Mouse (Mus musculus) forebrain, embryonic 16.5 days (tissue): Measurements from ENCODE around the gene Fam214a. TPM values are rescaled to one million over a fixed set of nuclear protein-coding genes. Genes with fewer than 3 reads are reported as not detected.
A peak's percentile ranks its signal among the peaks of the same experiment; 100 is the strongest.

Source experiments
- ATAC-seq: fragments of 200-750 bp; cut with Nextera tagmentation; 2 replicates; pipeline ENCODE4 v1.8.0; 2017; ENCODE audit warnings: mild to moderate bottlenecking, moderate library complexity
- H3K27ac ChIP-seq: fragments of 300-500 bp; sonication (generic); 2 replicates; pipeline ENCODE4 v1.5.1; 2014; ENCODE audit warnings: low read length, control low read depth
- H3K27me3 ChIP-seq: fragments of 300-500 bp; sonication (generic); replicated peaks from 2 replicates; pipeline ENCODE4 v1.6.1; 2014; ENCODE audit warnings: low read length; ENCODE audit not compliant: control insufficient read depth, insufficient read depth
- H3K36me3 ChIP-seq: fragments of 300-500 bp; sonication (generic); 2 replicates; pipeline ENCODE4 v1.6.1; 2014; ENCODE audit not compliant: control insufficient read depth, insufficient read depth
- H3K4me1 ChIP-seq: fragments of 300-500 bp; sonication (generic); replicated peaks from 2 replicates; pipeline ENCODE4 v1.6.1; 2014; ENCODE audit warnings: low read length; ENCODE audit not compliant: control insufficient read depth, insufficient read depth
- H3K4me2 ChIP-seq: fragments of 300-500 bp; sonication (generic); 2 replicates; pipeline ENCODE4 v1.6.1; 2014; ENCODE audit warnings: mild to moderate bottlenecking, low read length, control low read depth
- H3K4me3 ChIP-seq: fragments of 300-500 bp; sonication (generic); replicated peaks from 2 replicates; pipeline ENCODE4 v1.5.1; 2014; ENCODE audit warnings: mild to moderate bottlenecking, low read length, control low read depth
- H3K9ac ChIP-seq: fragments of 300-500 bp; sonication (generic); replicated peaks from 2 replicates; pipeline ENCODE4 v1.6.1; 2014; ENCODE audit warnings: low read depth, low read length, control low read depth
- H3K9me3 ChIP-seq: fragments of 300-500 bp; sonication (generic); 2 replicates; pipeline ENCODE4 v1.6.1; 2016; ENCODE audit warnings: low read length; ENCODE audit not compliant: control insufficient read depth
- WGBS: fragments of 180-500 bp; shearing (Covaris S2); extraction: QIAGEN DNeasy Blood & Tissue Kit; methylation state at CpG from one replicate; pipeline ENCODE4 v1.1.7; 2014; 5-methylcytosine and 5-hydroxymethylcytosine counted together
- polyA plus RNA-seq: library from polyadenylated mRNA; unstranded; fragments of >200 nt; fragmentation: Nextera tagmentation; extraction: Ambion mirVana; gene quantifications from 2 replicates; pipeline ENCODE4 v1.2.1, GENCODE M21; 2015

Fam214a gene
- polyA plus RNA-seq, 1 experiment from 2014 or later: 30.1 TPM

DNA sequence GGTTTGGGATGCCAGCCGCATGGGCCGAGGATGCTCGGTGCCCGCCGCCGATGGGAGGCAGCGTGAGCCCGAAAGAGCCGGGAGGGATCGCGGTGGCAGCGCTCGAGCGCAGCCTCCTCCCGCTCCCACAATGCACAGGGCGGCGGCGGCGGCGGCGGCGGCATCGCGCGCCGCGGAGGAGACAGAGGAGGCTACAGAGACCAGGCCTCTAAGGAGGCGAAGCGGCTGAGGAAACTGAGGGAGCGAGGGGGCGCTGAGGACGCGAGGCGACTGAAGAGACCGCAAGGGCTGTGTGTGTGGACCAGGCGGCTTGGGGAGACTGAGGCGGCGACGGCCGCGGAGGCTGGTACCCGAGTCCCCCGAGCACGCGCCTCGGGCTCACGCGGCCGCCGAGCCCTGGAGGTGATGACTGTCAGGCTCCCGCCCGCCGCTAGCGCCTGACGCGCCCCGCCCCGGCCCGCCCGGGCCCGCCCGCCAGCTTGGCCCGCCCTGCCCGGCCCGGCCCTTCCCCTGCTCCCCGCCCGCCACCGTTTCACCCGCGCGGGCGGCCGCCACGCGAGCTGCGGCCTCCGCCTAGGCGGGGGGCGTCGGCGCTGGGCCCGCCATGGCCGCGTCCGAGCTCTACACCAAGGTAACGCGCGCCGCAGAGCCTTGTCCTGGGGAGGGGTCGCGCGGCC is 118.5 kb downstream of the Fam214a start:
- under 1% methylated on average over 49 of the region's 92 CpGs for WGBS
- Histone ChIP-seq H3K4me3 (peak overlapping the region; percentile 70), H3K4me2 (peak overlapping the region; percentile 77), H3K27ac (peak overlapping the region; percentile 98), H3K9ac (peak overlapping the region; percentile 95), H3K9me3 (no peaks in the 10 kb centered on the region), H3K36me3 (no peaks in the 10 kb centered on the region), H3K27me3 (no peaks in the 10 kb centered on the region), H3K4me1 (peaks cover 18% of the 10 kb centered on the region)
- peak; percentile 96 for ATAC-seq

DNA sequence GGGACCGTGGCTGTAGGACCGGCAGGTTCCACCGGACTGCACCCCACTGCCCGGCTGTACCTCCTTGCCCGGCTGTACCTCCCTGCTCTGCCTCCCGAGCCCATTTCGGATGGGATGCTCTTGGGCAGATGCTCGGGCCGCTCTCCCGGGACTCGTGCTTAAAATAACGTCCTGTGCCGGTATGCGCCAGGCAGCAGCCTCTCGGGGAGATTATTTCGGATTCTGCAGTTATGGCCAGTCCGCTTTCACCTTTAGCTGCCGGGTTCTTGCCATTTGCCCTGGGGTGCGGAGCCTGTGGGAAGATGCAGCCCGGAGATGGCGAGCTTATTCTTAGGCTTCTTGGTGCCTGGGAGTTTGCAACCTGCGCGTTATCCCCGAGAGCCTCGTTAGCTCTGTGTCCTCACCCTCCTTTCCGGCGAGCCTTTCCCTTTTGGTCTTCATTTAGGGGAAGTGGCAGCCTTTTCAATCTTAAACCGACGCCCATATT is 119.1 kb downstream of the Fam214a start:
- WGBS: under 1% methylated on average over 29 of the region's 29 CpGs
- H3K36me3 ChIP-seq: no peaks in the 10 kb centered on the region
- no peaks in the 10 kb centered on the region for H3K27me3 ChIP-seq
- peak; percentile 14 for ATAC-seq
- peak overlapping the region; percentile 98 for H3K27ac ChIP-seq
- H3K4me1 ChIP-seq: peaks cover 18% of the 10 kb centered on the region
- H3K4me3 ChIP-seq: peak overlapping the region; percentile 70
- no peaks in the 10 kb centered on the region for H3K9me3 ChIP-seq
- peak overlapping the region; percentile 95 for H3K9ac ChIP-seq
- H3K4me2 ChIP-seq: peak overlapping the region; percentile 77

GRCm38 (mm10) chr9:75072361-75072760 is 119.7 kb downstream of the Fam214a start:
- Histone ChIP-seq H3K4me2 (peak overlapping the region; percentile 77), H3K27ac (peak overlapping the region; percentile 98), H3K4me3 (peak overlapping the region; percentile 70), H3K4me1 (peaks cover 18% of the 10 kb centered on the region), H3K9ac (peak overlapping the region; percentile 95), H3K27me3 (no peaks in the 10 kb centered on the region), H3K9me3 (no peaks in the 10 kb centered on the region), H3K36me3 (no peaks in the 10 kb centered on the region)
- 5% methylated on average over 3 of the region's 3 CpGs for WGBS
- ATAC-seq: no peak

DNA sequence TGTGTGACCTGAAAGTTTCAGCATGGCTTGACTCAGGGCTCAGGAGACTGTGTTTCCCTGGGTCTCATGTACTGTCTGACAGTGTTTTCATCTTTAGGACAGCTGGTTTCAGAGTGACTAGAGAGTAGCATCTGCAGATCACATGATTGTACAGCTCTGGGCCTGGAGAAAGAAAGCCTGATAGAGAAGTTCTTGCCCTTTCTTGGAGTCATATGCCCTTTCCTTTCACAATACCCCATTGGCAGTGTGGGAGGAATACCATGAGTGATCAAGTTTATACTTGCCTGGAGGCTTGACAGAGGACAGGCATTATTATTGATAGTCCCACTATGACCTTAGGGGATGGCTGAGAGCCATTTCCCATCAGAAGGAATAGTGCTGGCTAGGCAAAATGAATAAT is 124.5 kb downstream of the Fam214a start:
- H3K27me3 ChIP-seq: no peaks in the 10 kb centered on the region
- ATAC-seq: no peak
- no peak overlapping the region for H3K9ac ChIP-seq
- no peaks in the 10 kb centered on the region for H3K9me3 ChIP-seq
- peaks cover 12% of the 10 kb centered on the region for H3K4me1 ChIP-seq
- H3K4me3 ChIP-seq: no peak overlapping the region
- no peak overlapping the region for H3K4me2 ChIP-seq
- H3K36me3 ChIP-seq: no peaks in the 10 kb centered on the region
- H3K27ac ChIP-seq: no peak overlapping the region

Other genes starting within 250 kb of the Fam214a start
- 0.51 and 0.80 TPM in 2 replicates for gene Onecut1, start 91.0 kb upstream of the Fam214a start, polyA plus RNA-seq
- 233 and 249 TPM in 2 replicates for gene Arpp19, start 84.7 kb downstream of the Fam214a start, polyA plus RNA-seq
- gene Myo5a, start 118.1 kb downstream of the Fam214a start, polyA plus RNA-seq: 32.9 and 34.5 TPM in 2 replicates